Mouse (Mus musculus): ENCODE results near the gene Aldh1l1. TPM values are rescaled to one million over a fixed set of nuclear protein-coding genes. Genes with fewer than 3 reads are reported as not detected.
A peak's percentile ranks its signal among the peaks of the same experiment; 100 is the strongest.

The Aldh1l1 gene
- polyA plus RNA-seq, 2 experiments: 1.5 to 2.1 TPM

GRCm38 (mm10) chr6:90466079-90466478 lies 20.1 kb upstream of the Aldh1l1 start:
- Histone ChIP-seq H3K36me3 (ENCODE audit: control insufficient read depth, insufficient read depth, low read length) (no peaks in the 10 kb centered on the region), H3K9ac (ENCODE audit: low read depth, low read length, severe bottlenecking) (no peak overlapping the region), H3K4me1 (ENCODE audit: control insufficient read depth, insufficient read depth, low read length) (peaks cover 21% of the 10 kb centered on the region), H3K27me3 (ENCODE audit: control insufficient read depth, insufficient read depth, low read length) (peaks cover 20% of the 10 kb centered on the region), H3K4me3 (replicated peaks; ENCODE audit: low read length) (no peak overlapping the region), H3K4me2 (replicated peaks; ENCODE audit: low read depth, low read length, severe bottlenecking) (no peak overlapping the region), H3K27ac (replicated peaks; ENCODE audit: low read depth, low read length) (no peak overlapping the region), H3K9me3 (ENCODE audit: control insufficient read depth, low read length) (no peaks in the 10 kb centered on the region)
- no peak for TF ChIP-seq POLR2A (IDR thresholded peaks at IDR 0.05; ENCODE audit: borderline replicate concordance, extremely low read depth, insufficient read depth, insufficient read length)
- no peak for ATAC-seq (ENCODE audit: low FRiP score, low read depth)
- DNase-seq (ENCODE audit: low spot score): no peak
- 83% methylated on average over 10 of the region's 10 CpGs for WGBS

GRCm38 (mm10) chr6:90466847-90467410 lies 19.3 kb upstream of the Aldh1l1 start:
- DNase-seq (ENCODE audit: low spot score): no peak
- Histone ChIP-seq H3K9me3 (ENCODE audit: control insufficient read depth, low read length) (no peaks in the 10 kb centered on the region), H3K27me3 (ENCODE audit: control insufficient read depth, insufficient read depth, low read length) (peaks cover 12% of the 10 kb centered on the region), H3K4me2 (replicated peaks; ENCODE audit: low read depth, low read length, severe bottlenecking) (no peak overlapping the region), H3K27ac (replicated peaks; ENCODE audit: low read depth, low read length) (no peak overlapping the region), H3K4me1 (ENCODE audit: control insufficient read depth, insufficient read depth, low read length) (peaks cover 24% of the 10 kb centered on the region), H3K4me3 (replicated peaks; ENCODE audit: low read length) (no peak overlapping the region), H3K36me3 (ENCODE audit: control insufficient read depth, insufficient read depth, low read length) (no peaks in the 10 kb centered on the region), H3K9ac (ENCODE audit: low read depth, low read length, severe bottlenecking) (no peak overlapping the region)
- no peak for TF ChIP-seq POLR2A (IDR thresholded peaks at IDR 0.05; ENCODE audit: borderline replicate concordance, extremely low read depth, insufficient read depth, insufficient read length)
- 89% methylated on average over 11 of the region's 12 CpGs for WGBS
- ATAC-seq (ENCODE audit: low FRiP score, low read depth): no peak

- no peak for TF ChIP-seq POLR2A (IDR thresholded peaks at IDR 0.05; ENCODE audit: borderline replicate concordance, extremely low read depth, insufficient read depth, insufficient read length)
- H3K4me2 ChIP-seq (replicated peaks; ENCODE audit: low read depth, low read length, severe bottlenecking): no peak overlapping the region
- DNase-seq (ENCODE audit: low spot score) (no peak), ATAC-seq (ENCODE audit: low FRiP score, low read depth) (no peak)
- H3K36me3 ChIP-seq (ENCODE audit: control insufficient read depth, insufficient read depth, low read length): no peaks in the 10 kb centered on the region
- H3K9me3 ChIP-seq (ENCODE audit: control insufficient read depth, low read length): no peaks in the 10 kb centered on the region
- no peak overlapping the region for H3K27ac ChIP-seq (replicated peaks; ENCODE audit: low read depth, low read length)
- 79% methylated on average over 1 of the region's 1 CpGs for WGBS
- H3K27me3 ChIP-seq (ENCODE audit: control insufficient read depth, insufficient read depth, low read length): peaks cover under 1% of the 10 kb centered on the region; the same call in 1 of the 2 replicates
- H3K4me3 ChIP-seq (replicated peaks; ENCODE audit: low read length): no peak overlapping the region
- no peak overlapping the region for H3K9ac ChIP-seq (ENCODE audit: low read depth, low read length, severe bottlenecking)
- peaks cover 18% of the 10 kb centered on the region for H3K4me1 ChIP-seq (ENCODE audit: control insufficient read depth, insufficient read depth, low read length)
Observed at GRCm38 (mm10) chr6:90468216-90468615, 18.0 kb upstream of the Aldh1l1 start.

- Histone ChIP-seq H3K4me3 (replicated peaks; ENCODE audit: low read length) (no peak overlapping the region), H3K36me3 (ENCODE audit: control insufficient read depth, insufficient read depth, low read length) (no peaks in the 10 kb centered on the region), H3K4me2 (replicated peaks; ENCODE audit: low read depth, low read length, severe bottlenecking) (no peak overlapping the region), H3K9me3 (ENCODE audit: control insufficient read depth, low read length) (no peaks in the 10 kb centered on the region), H3K9ac (ENCODE audit: low read depth, low read length, severe bottlenecking) (no peak overlapping the region), H3K27ac (replicated peaks; ENCODE audit: low read depth, low read length) (no peak overlapping the region), H3K4me1 (ENCODE audit: control insufficient read depth, insufficient read depth, low read length) (peaks cover 9% of the 10 kb centered on the region), H3K27me3 (ENCODE audit: control insufficient read depth, insufficient read depth, low read length) (no peaks in the 10 kb centered on the region; the same call in 1 of the 2 replicates)
- no peak for DNase-seq (ENCODE audit: low spot score)
- ATAC-seq (ENCODE audit: low FRiP score, low read depth): no peak
- no peak for TF ChIP-seq POLR2A (IDR thresholded peaks at IDR 0.05; ENCODE audit: borderline replicate concordance, extremely low read depth, insufficient read depth, insufficient read length)
- WGBS: 93% methylated on average over 6 of the region's 6 CpGs
Observed at GRCm38 (mm10) chr6:90469041-90469440, 17.2 kb upstream of the Aldh1l1 start.

- H3K27me3 ChIP-seq (ENCODE audit: control insufficient read depth, insufficient read depth, low read length): no peaks in the 10 kb centered on the region
- no peak overlapping the region for H3K4me2 ChIP-seq (replicated peaks; ENCODE audit: low read depth, low read length, severe bottlenecking)
- TF ChIP-seq POLR2A (IDR thresholded peaks at IDR 0.05; ENCODE audit: borderline replicate concordance, extremely low read depth, insufficient read depth, insufficient read length): no peak
- DNase-seq (ENCODE audit: low spot score): no peak
- H3K4me3 ChIP-seq (replicated peaks; ENCODE audit: low read length): no peak overlapping the region
- ATAC-seq (ENCODE audit: low FRiP score, low read depth): no peak
- peak overlapping the region; percentile 72; the same call in 1 of the 2 replicates for H3K27ac ChIP-seq (replicated peaks; ENCODE audit: low read depth, low read length)
- H3K36me3 ChIP-seq (ENCODE audit: control insufficient read depth, insufficient read depth, low read length): no peaks in the 10 kb centered on the region
- H3K9me3 ChIP-seq (ENCODE audit: control insufficient read depth, low read length): no peaks in the 10 kb centered on the region
- no peak overlapping the region for H3K9ac ChIP-seq (ENCODE audit: low read depth, low read length, severe bottlenecking)
- peaks cover 9% of the 10 kb centered on the region for H3K4me1 ChIP-seq (ENCODE audit: control insufficient read depth, insufficient read depth, low read length)
- 73% methylated on average over 2 of the region's 2 CpGs for WGBS
Observed at GRCm38 (mm10) chr6:90470255-90470654, 16.0 kb upstream of the Aldh1l1 start.
